Mouse (Mus musculus): ENCODE measurements around the gene Zfp839.

Gene Zfp839

GRCm38 (mm10) chr12:110871247-110871646, 21.2 kb downstream of the Zfp839 start:
- CTCF ChIA-PET, result no interaction called here

- CTCF ChIA-PET, result no interaction called here
Measured at GRCm38 (mm10) chr12:110875351-110875750, 25.3 kb downstream of the Zfp839 start.

GRCm38 (mm10) chr12:110882291-110882690, 32.2 kb downstream of the Zfp839 start:
- CTCF ChIA-PET, result no interaction called here

GRCm38 (mm10) chr12:110885251-110885650, 35.2 kb downstream of the Zfp839 start:
- CTCF ChIA-PET, result no interaction called here

- CTCF ChIA-PET, result interaction anchor here (0.6 kb wide), 1 partner anchor 272 kb away, joined by 6 read pairs; no protein-coding TSS in a partner anchor
Measured at GRCm38 (mm10) chr12:110888106-110888505, 38.1 kb downstream of the Zfp839 start.

- CTCF ChIA-PET, result no interaction called here
Measured at GRCm38 (mm10) chr12:110888606-110889005, 38.6 kb downstream of the Zfp839 start.

GRCm38 (mm10) chr12:110889036-110890020, 39.3 kb downstream of the Zfp839 start, which contains the start of the genes Cinp and Tecpr2:
Gene Cinp, minus strand, starts transcription at chr12:110889145.
Gene Tecpr2, plus strand, starts transcription at chr12:110889264.
- CTCF ChIA-PET, result interaction anchor here (0.6 kb wide), 1 partner anchor 46 kb away, joined by 3 read pairs; no protein-coding TSS in a partner anchor

GRCm38 (mm10) chr12:110891887-110892286, 41.8 kb downstream of the Zfp839 start:
- CTCF ChIA-PET, result no interaction called here

- CTCF ChIA-PET, result no interaction called here
Measured at GRCm38 (mm10) chr12:110902106-110902505, 52.1 kb downstream of the Zfp839 start.

- CTCF ChIA-PET, result interaction anchor here (0.5 kb wide), 1 partner anchor 536 kb away, joined by 9 read pairs; no protein-coding TSS in a partner anchor
Measured at GRCm38 (mm10) chr12:110903536-110903935, 53.5 kb downstream of the Zfp839 start.

GRCm38 (mm10) chr12:110907845-110908244, 57.8 kb downstream of the Zfp839 start:
- CTCF ChIA-PET, result no interaction called here

- CTCF ChIA-PET, result no interaction called here
Measured at GRCm38 (mm10) chr12:110909962-110910361, 59.9 kb downstream of the Zfp839 start.

GRCm38 (mm10) chr12:110915761-110916160, 65.7 kb downstream of the Zfp839 start:
- CTCF ChIA-PET, result no interaction called here

Measured in spleen, embryonic (tissue).